Mouse (Mus musculus): ENCODE data around the gene Erc2.

GRCm38 (mm10) chr14:28467956-28468355 is 845.7 kb downstream of the Erc2 start:
- TF ChIP-seq CTCF (IDR thresholded peaks at IDR 0.05; ENCODE audit: low read depth), result no peak
- no peak for TF ChIP-seq EP300 (IDR thresholded peaks at IDR 0.05; ENCODE audit: low read depth)

Data from liver, postnatal 0 days (tissue).